Mouse (Mus musculus): ENCODE measurements around the gene Itgb2.

Itgb2 gene

GRCm38 (mm10) chr10:77530140-77530539, at the start of gene Itgb2:
Gene Itgb2, plus strand, starts transcription at chr10:77530252.
- no peak for DNase-seq (ENCODE audit: low spot score)

GRCm38 (mm10) chr10:77481814-77482213, 48.2 kb upstream of the Itgb2 start:
- DNase-seq (ENCODE audit: low spot score) = no peak

GRCm38 (mm10) chr10:77484205-77484935, 45.7 kb upstream of the Itgb2 start:
- no peak for DNase-seq (ENCODE audit: low spot score)

DNA sequence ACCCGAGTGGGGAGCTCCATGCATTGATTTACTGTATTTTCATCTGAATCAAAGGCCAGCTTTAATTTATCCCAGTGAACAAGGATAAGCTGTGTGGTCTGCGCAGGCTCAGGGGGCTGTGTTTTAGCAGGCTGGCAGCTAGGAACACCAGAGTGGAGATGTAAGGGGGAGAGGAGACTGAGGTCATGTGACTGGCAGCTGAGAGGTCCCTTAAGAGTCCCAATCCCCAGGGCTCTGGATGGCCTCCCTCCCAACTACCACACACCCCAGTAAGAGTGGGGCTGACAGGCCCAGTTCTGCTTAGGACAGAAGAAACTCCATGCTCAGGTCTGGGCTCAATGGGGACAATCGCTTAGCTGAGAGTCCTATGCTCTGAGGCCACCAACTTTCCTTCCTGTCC, 44.3 kb upstream of the Itgb2 start:
- no peak for DNase-seq (ENCODE audit: low spot score)

GRCm38 (mm10) chr10:77488168-77488567, 41.9 kb upstream of the Itgb2 start:
- DNase-seq (ENCODE audit: low spot score) = no peak

DNA sequence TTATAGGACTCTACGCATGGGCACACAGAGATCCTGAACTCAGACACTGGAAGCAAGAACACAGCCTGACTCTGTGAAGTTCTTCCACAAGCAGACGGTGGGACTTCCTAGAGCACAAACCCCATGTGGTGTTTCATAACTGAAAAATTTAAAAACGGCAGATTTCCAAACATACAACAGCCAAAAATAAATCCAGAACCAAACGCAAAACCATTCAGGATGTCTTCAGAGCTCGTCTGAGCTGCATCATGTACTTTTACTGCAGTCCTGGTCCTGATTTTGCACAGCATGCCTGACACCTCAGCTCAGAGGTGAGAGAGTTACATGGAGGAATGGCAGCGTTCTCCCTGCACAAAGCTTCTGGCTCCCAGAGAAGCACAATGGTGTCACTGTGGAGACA, 38.5 kb upstream of the Itgb2 start:
- DNase-seq (ENCODE audit: low spot score) = no peak

DNA sequence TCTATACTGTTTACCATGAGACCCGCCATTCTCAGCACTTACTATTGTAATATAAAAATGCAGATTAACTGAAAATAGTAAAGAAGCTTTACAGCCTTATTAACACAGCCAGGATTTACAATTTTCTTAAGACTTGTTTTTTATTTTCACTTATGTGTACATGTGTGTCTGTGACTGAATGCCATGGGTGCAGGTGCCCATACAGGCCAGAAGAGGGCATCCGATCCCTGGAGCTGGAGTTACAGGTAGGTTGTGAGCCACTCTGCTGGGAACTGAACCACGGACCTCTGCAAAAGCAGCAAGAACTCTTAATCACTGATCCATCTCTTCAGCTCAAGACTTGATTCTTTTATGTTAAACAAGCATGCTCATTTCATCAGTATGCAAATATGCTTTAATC, 37.2 kb upstream of the Itgb2 start:
- no peak for DNase-seq (ENCODE audit: low spot score)

DNA sequence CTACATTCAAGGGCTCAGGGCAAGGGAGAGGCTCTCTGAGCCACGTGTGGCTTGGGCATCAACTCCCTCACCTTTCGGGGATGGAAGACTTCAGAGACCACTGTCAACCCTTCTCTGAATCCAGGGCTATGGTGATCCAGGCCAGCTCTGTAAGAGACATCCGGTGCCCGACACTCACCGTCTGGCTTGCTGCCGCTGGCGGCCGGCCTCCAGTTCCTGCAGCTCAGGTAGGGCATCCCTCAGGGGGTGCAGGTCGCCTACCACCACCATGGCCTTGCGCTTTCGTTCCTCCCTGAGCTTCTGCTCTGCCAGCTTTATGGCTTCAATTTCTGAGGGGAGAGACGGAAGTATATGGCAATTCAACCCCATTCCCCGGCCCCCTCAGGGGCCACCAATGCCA, 32.9 kb upstream of the Itgb2 start:
- no peak for DNase-seq (ENCODE audit: low spot score)

- DNase-seq (ENCODE audit: low spot score) = no peak
These were observed 31.8 kb upstream of the Itgb2 start for GRCm38 (mm10) chr10:77498254-77498653.

GRCm38 (mm10) chr10:77500636-77501035, 29.4 kb upstream of the Itgb2 start:
- DNase-seq (ENCODE audit: low spot score) = no peak

GRCm38 (mm10) chr10:77502967-77503922, 26.8 kb upstream of the Itgb2 start:
- no peak for DNase-seq (ENCODE audit: low spot score)

DNA sequence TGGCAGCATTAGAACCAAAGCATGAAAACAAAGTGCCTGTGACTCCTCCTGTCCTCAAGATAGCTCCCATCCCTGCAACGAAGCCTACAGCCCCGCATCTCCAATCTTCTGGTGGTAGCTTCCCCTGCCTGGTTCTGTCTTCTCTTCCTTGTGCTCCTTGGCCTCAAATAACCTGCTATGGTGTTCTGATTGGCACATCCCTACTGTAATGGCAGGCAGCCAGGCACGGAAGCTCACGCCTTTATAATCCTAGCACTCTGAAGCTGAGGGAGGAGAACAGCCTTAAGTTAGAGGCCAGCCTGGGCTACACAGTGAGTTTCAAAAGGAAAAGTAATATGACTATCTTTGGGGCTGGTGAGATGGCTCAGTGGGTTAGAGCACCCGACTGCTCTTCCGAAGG, 25.9 kb upstream of the Itgb2 start:
- no peak for DNase-seq (ENCODE audit: low spot score)

DNA sequence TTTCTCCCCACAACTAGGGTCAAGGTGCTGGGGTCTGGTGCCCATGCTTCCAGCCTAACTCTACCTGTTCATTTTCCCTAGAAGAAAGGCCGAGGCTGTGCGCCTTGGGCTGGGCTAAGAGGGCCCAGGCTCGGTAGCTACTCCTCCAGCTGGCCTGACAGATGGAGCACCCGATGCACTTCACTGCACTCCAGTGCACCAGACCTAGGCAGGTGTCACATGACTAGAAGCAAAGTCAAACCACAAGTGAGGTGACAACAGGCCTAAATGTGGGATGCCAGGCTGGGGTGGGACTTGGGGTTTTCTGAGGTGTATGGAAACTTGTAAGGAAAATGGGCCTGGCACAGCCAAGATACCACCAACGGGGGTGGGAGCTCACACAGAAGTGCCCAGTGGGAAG, 23.5 kb upstream of the Itgb2 start:
- DNase-seq (ENCODE audit: low spot score) = no peak

- no peak for DNase-seq (ENCODE audit: low spot score)
These were observed 23.0 kb upstream of the Itgb2 start for GRCm38 (mm10) chr10:77506961-77507577.

DNA sequence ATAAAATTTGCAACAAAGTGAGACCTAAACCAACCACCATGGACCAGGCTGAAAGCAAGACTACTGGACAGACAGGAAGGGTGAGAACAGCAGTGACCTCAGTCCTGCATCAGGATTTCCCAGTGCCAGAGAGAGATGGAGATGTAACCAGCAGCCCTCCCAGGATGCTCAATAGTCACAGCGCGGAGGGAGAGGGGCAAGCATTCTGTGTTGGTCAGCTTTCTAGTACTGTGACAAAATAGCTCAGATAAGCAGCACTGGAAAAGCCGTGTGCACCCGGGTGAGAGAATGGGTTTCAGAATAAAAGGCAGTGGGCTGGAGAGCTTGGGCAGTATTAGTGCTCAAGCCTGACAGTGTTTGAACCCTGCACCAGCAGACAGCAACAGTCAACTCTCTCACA, 22.3 kb upstream of the Itgb2 start:
- DNase-seq (ENCODE audit: low spot score) = no peak

- DNase-seq (ENCODE audit: low spot score) = no peak
These were observed 21.3 kb upstream of the Itgb2 start for GRCm38 (mm10) chr10:77508744-77509143.

DNA sequence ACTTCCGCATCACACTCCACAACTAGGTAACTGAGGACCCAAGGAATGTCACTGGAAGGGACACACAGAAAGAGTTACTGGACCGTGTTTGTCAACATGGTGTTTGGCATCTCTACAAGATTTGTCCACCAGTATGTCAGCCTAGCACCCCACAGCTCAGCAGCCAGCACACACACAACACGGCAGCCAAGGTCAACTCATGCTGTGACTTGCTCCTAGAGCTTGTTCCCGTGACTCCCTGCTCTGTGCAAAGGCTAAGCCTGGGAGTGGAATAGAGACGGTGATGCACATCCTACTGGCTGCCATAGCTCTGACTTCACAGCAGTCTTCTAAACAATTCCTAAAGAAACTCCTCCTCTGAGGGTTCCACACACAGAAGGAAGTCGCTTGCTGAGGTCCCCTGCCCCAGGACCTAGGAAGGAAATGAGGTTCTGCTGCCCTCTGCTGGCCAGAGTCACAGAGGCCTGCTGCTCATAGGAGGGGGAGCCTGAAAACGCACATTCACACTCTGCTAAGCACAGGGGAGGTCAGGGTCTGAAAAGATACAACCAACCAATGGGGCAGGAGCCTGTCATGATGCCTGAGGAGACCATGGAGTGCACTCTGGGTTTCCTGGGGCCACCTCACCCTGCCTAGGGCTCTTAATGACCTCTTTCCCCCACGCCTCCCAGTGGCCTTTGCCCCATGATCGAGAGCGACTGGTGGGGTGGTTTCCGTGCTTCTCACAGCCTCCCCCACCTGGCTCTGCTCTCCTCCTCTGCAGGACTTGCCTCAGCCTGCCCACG, 20.5 kb upstream of the Itgb2 start:
- no peak for DNase-seq (ENCODE audit: low spot score)

DNA sequence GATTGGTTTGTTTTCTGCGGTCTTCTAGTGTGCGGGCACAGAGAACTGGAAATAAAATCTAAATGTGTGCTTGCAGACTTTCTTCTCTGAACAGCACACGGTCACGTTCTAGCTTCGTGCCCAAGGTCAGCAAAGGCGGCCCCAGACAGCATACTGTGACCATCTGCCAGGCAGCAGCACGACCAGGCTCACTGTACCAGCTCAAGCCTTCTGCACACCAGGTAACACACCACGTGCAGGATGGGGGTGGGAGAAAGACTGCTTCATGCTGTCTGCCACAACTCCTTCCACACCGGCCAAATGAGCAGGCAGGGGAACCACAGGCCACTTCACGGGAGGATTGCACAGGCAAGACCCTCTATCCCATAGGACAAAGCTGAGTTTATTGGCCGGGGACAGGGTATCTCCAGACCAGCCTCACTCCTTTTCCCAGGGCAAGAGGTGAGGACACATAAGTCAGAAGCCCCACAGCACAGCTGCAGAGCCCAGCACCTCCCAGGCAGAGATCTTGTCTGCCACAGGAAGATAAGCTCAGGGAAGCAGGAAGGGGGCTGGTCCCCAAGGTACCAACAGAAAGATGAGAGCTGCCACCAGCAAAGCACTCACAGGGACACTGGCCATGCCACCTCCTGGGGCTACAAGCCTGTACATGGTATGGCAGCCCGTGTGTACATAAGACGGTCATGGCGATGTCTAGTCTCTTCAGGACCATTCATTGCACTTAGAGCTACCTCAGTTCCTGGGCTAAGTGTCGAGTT, 19.6 kb upstream of the Itgb2 start:
- no peak for DNase-seq (ENCODE audit: low spot score)

- DNase-seq (ENCODE audit: low spot score) = peak; percentile 67
These were observed 14.4 kb upstream of the Itgb2 start, which contains the start of gene Fam207a for GRCm38 (mm10) chr10:77515385-77516348. Gene Fam207a, minus strand, starts transcription at chr10:77515785.

- DNase-seq (ENCODE audit: low spot score) = no peak
These were observed 13.6 kb upstream of the Itgb2 start for GRCm38 (mm10) chr10:77516379-77516951.

All from layer of hippocampus, adult 9-10 months (tissue).